Mouse (Mus musculus) frontal cortex, postnatal 10 days (tissue): ENCODE measurements at regions not wholly inside any gene's neighbourhood (a gene's known extent, or its start where the extent isn't known, plus 50 kb on each side); places are given as distances from the start of the nearest gene placed in this dataset.
"Not testable (repeated sequence)": the region's sequence is repeated elsewhere in the genome, so short reads cannot be mapped to it uniquely, and the experiment has no call there.

ENCODE experiments used
- DNase-seq, 2 experiments: peaks; one replicate each; pipeline ENCODE4 v3.0.0; 2022; ENCODE audit warnings: low spot score in 2 of 2, mixed read lengths in 1 of 2

DNA sequence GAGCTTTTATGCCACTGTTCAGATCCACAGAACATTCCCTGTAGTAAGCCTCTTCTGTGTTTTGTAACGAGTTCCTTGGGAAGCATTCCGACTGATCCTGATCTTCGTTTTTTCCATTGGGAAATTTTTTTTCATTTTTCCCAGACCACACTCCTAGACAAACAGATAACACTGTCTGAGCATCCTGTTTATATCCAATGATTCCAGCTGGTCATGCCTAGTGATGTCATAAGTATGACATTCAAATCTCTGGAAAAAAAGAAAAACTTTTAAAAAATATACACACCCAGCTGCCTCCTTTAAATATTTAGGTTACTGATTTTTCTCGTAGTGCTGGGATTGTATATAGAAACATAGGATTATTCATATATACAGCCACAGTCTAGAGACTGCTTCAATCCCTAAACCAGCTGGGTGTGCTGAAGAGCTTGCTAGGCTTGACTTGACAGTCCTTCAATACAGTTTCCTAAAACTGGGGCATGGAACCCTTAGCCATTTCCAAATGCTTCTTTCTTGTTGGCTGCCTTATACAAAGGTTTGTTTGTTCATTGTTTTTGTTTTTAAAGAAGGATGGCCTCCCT, 116.0 kb upstream of the Ghr start:
- no peak for DNase-seq

DNA sequence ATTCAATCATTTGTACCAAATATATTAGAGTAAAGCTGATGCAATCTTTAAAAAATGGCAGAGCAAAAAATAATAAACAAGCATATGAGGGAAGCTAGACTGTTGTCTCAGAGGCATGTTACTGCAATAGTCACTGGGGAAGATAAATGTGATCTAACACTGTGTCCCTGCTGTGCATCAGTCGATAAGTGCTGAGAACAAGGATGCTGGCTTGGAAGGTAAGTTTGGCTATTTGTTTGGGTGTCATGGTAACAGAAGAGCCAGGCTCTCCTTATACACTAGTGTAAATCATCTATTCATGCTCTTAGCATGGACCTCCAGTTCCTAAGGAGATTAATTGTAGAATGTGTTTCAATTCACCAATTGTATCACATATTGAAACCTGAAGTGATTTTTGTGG, 102.0 kb upstream of the Ghr start:
- no peak for DNase-seq

DNA sequence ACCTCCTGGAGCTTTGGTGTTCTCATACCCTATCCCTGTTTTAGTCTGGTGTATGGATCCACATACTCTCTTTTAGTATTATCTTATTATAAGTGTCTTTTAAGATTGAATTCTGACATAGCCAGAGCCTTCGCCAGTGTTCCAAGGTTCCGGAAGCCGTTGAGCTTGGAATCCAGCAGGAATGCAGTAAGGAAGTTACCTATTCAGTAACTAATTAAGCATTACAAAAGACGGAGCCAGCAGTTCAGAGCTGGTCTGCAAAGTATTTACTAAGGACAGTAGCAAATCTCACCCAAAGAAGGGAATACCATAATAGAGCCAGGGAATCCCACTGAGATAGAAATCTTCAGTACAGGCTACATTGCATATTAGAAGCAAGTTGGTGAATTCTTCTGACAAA, 93.7 kb upstream of the Ghr start:
- DNase-seq, result not testable (repeated sequence)

DNA sequence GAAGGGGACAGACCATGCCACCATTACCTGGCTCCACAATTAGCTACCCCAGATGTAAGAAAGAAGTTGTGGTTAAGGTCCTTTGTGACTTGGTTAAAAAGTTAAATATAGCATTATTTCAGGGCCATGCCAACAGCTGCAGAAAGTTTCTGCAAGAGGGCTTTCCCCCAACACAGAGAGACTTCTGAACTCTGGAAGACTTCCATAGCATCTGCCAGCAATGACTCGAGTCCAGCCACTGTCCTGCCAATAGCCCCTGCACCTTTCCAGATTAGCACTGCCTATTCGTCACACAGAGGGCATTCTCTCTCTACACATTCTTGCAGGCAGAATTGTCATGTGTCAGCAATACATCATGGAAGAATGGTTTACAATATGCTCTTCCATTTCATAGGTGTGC, 89.3 kb upstream of the Ghr start:
- no peak for DNase-seq

DNA sequence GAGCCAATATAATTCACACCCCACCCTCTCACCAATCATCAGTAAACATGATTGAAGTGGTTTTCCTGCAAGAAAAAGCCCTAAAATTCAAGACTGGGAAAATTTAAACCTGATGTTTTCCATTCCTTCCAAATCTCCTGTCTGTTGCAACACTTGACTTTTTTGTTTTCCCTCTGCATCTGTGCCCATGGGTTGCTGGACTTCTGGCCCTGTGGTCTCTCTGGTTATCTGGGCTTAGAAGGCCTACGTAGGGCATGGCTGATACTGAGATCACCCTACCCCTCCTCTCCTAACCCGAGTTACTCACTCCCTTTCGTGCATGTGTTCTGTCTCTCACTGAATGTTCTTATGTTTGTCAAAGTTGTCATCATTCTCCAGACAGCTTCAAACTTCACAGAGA, 87.9 kb upstream of the Ghr start:
- no peak for DNase-seq

DNA sequence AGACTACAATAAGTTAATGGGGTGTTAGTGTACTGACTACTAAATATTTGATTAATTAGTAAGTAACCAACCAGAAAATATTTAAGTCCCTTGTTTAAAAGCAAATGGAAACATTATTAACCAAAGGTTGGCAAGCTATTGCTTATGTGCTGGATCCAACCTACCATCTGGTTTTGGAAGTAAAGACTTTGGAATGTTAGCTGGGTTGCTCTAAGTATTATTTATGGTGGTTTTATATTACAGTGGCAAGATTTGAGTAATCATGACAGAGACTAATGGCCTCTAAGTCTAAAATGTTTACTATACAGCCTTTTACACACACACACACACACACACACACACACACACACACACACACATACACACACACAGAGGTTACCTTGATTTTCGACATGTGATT, 86.1 kb upstream of the Ghr start:
- DNase-seq, result no peak

DNA sequence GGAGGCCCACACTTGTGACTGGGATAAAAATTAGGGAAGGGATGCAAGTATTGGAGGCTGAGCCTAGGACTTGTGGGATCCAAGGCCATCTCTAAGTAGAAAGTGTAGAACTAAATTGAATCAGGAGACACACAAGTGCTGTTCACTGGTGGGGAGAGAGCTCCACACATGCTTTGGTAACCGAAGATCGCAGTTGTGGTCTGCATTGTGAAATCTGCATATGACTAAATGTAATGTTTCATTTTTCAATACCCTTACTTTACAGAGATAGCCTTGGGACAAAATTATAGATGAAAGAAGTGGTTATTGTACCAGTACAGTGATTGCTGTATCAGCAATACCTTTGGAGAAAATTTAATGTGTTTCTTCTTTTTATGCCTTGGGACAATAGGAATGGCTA, 85.6 kb upstream of the Ghr start:
- no peak for DNase-seq

DNA sequence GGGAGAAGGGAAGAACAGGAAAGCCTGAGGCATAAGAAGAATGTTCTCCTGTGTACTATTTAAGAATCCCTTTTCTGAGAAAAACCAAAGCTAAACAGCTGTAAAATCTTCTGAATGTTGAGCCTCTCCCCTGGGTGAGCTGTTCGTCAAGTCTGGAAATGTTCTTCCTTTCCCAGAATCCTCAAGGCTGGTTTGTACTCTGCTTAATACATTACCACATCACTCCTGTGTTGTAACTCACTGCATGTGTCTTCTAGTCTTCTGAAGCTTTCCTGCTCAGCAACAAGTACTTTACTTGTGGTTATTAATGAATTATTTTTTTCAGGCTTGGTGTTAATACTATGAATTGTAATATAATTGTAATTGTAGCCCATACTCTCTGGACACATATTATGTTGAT, 65.4 kb upstream of the Ghr start:
- no peak for DNase-seq

DNA sequence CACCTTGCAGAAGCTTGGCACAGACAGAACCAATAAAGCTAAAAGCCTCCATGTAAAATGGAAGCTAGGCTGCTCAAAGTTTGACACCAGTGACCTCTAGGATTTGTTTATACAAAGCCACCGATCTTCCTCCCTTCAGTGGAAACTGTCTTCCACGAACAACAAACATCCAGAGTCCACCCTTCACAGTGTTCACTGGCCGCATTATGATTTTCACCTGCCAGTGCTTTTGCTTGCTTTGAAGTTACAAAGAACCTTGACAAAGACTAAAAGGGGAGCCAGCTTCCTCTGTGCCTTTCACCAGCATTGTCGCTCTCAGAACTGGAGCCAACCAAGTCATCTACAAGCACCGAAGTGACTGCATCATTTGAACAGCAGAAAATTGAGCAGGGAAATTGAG, 56.8 kb upstream of the Ghr start:
- DNase-seq, result no peak
